Mouse (Mus musculus) cerebellum, adult 9-10 months (tissue): ENCODE results near the gene Prr3.
A peak's percentile ranks its signal among the peaks of the same experiment; 100 is the strongest.
"Not testable (repeated sequence)": the region's sequence is repeated elsewhere in the genome, so short reads cannot be mapped to it uniquely, and the experiment has no call there.

Source experiments
- DNase-seq: peaks from one replicate; pipeline ENCODE4 v3.0.0; 2022

The Prr3 gene

DNA sequence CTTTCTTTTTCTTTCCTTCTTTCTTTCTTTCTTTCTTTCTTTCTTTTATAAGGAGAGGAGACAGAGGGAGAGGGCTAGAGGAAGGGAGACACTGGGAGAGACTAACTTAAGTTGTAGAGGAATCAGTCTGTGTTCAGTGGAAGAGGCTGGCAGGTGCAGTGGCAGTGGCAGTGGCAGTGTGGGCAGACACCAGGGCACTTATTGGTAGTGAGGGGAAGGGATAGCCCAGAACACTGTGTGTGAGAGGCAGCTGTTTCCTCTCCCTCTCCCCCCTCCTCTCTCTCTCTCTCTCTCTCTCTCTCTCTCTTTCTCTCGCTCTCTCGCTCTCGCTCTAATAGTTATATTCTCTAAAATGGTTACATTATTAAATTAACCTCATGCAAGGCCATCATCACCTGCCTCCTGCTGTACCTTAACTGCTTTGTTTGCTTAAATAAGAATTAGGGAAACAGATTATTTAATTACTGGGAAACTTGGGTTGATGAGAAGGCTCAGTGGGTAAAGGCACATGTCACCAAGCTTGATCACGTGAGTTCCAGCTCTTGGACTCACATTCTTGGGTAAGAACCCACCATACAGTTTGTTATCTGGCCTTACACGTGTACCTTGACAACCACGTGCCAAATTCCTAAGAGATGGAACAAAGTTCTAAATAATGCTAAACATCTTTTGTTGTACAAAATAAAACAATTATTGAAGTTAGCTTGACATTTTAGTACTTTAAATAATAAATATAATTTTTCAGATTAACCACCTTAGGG lies 18.7 kb upstream of the Prr3 start:
- no peak for DNase-seq

- peak; percentile 33 for DNase-seq
These were observed 17.9 kb upstream of the Prr3 start for GRCm38 (mm10) chr17:35997713-35998510.

- DNase-seq, result peak; percentile 98
These were observed 16.9 kb upstream of the Prr3 start for GRCm38 (mm10) chr17:35996949-35997348.

DNA sequence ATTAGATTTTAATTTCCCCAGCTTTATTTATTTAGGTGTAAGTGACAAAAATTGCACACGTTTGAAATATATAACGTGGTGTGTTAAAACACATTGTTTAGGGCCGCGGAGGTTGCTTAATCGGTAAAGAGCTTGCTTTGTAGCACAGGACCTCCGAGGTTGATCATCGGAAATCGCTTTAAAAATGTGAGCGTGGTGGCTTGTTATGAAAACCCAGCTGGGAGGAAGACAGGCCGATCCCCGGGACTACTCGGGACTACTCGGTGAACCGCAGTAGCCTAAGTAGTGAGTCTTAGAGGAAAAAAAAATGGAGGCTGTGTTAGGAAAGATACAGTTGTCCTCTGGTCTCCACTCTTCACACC lies 14.8 kb upstream of the Prr3 start:
- peak; percentile 37 for DNase-seq

DNA sequence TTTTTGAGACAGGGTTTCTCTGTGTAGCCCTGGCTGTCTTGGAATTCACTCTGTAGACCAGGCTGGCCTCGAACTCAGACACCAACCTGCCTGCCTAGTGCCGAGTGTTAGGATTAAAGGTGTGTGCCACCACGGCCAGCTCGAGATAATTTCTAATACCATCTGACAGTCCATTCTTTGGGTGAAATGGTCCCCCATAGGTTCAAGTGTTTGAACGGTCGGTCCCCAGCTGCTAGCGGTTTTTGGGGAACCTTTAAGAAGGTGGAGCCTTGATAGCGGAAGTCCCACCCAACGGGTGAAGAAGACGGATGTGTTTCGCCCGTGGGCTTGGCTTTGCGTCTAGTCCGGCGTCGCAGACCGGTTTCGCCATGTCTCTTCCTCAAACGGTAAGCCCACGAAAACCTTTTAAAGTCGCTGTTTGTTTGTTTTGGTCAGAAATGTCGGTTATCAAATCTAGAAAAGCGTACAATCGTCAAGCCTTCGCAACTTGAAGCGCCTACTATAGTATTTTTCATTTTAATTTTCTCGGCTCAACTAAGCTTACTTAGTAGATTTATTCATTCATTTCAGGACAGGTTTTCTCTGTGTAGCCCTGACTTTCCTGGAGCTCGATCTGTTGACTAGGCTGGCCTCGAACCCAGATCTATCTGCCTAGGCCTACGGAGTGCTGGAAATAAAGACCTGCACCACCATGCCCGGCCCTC lies 14.3 kb upstream of the Prr3 start:
- DNase-seq, result peak; percentile 85

DNA sequence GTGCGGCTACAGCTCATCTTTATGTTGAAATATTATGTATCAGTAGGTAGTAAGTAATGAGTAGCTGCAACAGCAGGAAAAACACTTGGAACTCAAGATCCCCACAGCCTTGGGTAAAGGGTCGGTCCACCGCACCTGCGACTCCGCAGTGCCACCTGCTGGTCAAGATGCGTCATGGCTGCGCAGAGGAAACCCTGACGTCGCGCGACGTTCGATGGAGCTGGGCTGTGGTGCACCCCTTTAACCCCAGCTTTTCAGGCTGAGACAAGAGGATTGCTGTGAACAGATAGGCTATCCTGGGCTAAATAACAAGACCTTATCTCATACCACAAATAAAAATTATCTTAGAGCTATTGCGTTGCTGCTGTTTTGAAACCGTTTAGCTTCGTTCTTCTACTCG lies 13.6 kb upstream of the Prr3 start:
- DNase-seq, result peak; percentile 81

DNA sequence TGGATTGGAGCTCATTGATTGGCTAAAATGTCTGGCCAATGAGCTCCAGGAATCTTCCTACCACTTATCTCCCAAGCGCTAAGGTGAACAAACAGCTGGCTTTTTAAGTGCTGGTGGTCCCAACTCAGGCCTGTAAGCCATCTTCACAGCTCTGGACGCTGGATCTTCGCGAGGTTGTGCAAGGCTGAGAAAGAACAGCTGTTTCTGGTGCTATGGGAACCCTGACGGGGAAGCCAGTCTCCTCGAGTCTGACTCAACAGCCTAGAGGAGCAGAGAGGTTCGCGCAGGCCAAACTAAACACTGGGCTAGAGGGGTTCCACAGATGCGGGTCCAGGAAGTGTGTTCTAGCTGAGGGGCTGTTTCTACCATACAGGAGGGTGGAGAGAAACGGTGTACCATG lies 11.7 kb upstream of the Prr3 start:
- DNase-seq, result peak; percentile 13

DNA sequence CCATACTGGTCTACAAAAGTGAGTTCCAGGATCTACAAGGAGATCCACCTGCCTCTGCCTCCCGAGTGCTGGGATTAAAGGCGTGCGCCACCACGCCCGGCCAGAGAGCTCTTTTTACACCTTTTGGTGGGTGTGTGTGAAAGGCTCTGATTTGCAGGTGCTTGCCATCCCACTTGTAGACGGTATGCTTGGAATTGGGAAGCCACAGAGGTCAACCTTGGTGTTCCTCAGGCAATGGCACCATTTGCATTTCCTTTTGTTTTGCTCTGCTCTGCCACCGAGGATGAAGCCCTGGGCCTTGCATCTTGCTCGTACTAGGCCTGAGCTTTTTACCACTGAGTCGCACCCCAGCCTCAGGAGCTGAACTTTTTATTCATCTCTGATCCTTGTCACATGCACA lies 1.7 kb upstream of the Prr3 start:
- DNase-seq, result no peak

- peak; percentile 76 for DNase-seq
These were observed 323 bp upstream of the Prr3 start for GRCm38 (mm10) chr17:35980363-35980754.

DNA sequence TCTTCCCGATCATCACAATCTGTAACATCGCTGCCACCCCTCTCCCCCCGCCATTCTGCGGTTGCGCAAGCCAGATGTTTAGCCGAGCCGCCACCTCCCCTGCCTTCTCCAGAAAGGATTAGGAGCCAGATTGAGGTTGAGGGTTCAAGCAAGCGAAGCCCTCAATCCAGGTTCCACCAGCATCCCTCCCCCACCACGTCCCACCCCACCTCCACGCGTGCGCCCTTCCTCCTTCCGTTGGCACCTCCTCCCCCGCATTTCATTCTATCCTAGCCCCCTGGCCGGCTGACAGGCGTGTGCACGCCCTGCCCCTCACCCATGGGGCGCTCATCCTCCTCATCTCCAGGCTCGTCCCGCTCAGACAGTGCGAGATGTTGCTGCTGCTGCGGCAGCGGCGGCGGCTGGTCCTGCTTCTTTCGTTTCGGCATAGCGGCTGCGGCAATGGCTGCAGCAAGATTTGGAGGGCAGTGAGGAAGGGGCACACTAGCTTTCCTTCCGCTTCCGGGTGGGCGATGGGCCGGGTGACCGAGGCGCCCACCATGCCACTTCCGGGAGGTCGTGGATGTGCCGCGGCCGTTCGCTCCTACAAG lies 1.1 kb downstream of the Prr3 start:
- peak; percentile 72 for DNase-seq

DNA sequence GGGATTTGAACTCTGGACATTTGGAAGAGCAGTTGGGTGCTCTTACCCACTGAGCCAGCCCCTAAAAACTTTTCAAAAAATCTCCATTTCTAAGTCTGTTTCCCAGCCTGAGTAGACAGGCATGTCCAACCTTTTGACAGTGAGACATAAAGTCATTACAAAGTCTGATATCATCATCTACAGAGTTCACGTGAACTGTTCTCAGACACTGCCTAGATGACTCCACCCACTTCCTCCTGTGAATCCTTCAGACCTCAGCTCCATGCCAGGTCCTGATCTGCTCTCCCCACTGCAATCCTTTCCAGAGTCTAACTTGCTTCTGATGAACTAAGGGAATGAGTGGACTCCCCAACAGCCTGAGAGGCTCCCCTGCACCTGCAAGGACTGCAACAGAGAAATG lies 7.9 kb downstream of the Prr3 start:
- no peak for DNase-seq

DNA sequence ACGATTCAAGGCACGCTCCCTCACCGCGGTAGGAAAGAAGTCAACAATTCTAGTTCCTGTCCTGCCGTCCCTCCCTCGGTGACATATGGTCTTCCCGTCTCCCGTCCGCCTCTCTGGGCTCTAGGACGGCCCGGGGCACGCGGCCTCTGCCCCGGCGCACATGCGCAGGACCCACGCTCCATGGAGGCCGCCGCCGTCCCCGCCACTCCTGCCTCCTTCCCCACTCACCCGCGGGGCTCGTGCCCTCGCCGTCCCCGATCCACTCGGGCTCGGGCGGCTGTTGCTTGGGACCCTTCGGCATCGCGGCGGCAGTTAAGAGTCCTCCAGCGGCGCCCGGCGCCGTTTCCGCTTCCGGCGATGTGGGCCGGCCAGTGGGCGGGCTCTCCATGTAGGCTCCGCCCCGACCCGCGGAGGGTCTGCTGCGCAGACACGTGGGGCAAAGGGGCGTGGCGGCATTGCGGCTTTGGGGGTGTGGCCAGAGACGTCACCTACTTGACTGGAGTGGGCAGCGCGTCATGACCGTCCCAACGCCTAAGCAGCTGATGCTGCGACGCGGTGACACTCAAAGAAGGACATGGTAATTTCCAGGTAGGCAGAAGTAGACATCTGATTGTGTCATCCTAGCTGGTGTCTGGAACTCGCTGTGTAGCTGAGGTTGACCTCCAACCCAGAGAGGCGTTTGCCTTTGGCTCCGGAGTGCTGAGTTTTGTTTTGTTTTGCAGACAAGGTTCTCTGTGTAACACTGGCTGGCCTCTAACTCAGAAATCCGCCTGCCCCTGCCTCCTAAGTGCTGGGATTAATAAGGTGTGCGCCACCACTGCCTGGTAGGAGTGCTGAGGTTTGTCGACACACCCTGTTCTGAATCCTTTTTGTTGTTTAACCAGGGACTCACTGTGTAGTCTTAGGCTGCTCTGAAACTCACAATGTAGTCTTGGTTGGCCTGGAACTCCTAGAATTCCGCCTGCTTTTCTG lies 10.3 kb downstream of the Prr3 start, which contains the start of gene Abcf1:
Gene Abcf1 (minus strand): TSS at position 344 of the 972 bp plus-strand sequence.
- DNase-seq, result peak; percentile 99

GRCm38 (mm10) chr17:35967621-35968020 lies 12.4 kb downstream of the Prr3 start:
- DNase-seq, result peak; percentile 37

DNA sequence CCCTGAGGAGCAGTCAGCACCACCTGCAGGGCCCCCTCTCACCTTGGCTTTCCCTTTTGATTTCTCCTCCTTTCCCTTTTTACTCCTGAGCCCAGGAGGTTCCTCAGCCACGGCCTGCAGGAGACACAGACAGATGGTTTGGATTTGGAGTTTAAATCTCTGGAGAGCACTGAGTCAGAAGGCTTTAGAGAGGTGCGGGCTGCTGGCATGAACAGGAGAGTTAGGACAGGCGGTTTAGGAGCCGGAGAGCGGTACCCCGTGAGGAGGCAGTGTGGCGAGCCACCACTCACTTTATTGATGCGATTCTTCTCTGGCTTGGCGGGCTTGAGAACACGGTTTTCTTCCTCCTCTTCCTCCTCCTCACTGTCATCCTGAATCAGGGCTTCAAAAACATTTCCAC lies 16.8 kb downstream of the Prr3 start:
- DNase-seq, result peak; percentile 23

DNA sequence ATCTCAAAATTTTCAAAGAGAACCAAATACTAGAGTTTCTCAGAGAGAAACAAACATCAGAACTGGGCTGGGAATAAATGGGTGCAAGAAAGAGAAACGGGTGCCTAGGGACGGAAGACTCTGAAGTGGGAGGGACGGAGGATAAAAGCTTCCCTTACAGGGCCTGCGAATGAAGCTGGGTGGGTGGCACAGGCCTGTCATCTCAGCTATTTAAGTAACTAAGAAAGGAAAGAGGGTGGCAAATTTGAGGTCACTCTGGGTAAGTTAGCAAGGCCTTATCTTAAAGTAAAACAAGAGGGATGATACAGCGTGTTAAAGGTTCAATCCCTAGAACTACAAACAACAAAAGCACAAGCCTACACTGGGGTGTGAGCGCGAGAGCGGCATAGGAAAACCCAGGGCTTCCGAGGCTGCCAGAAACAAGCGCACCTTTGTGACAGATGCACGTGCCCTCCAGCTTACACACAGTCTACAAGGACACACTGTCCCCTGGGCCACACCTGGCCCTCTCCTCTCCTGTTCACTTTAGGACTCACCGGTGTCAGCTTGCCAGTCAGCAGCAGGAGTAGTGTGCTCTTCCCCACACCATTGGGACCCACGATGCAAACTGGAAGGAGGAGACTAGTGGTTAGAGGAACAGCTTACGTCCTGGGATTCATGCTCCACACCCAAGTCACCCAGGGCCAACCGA lies 21.4 kb downstream of the Prr3 start:
- no peak for DNase-seq

GRCm38 (mm10) chr17:35954665-35955064 lies 25.4 kb downstream of the Prr3 start:
- no peak for DNase-seq

- not testable (repeated sequence) for DNase-seq
These were observed 27.5 kb downstream of the Prr3 start for GRCm38 (mm10) chr17:35952559-35952958.

GRCm38 (mm10) chr17:35950946-35951345 lies 29.1 kb downstream of the Prr3 start:
- DNase-seq, result not testable (repeated sequence)

DNA sequence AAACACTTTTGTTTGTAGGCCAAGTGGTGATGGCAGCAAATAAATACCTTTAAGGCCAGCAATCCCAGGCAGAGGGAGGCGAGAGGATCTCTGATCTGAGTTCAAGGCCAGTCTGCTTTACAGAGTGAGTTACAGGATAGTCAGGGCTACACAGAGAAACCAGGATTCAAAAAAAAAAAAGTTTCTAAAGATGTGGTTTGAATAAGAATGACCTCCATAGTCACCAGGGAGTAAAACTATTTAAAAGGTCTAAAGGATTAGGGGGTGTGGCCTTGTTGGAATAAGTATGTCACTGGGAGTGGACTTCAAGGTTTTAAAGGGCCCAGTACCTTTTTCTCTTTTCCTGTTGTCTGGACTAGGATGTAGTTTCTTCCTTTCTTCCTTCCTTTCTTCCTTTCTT lies 40.1 kb downstream of the Prr3 start:
- no peak for DNase-seq

DNA sequence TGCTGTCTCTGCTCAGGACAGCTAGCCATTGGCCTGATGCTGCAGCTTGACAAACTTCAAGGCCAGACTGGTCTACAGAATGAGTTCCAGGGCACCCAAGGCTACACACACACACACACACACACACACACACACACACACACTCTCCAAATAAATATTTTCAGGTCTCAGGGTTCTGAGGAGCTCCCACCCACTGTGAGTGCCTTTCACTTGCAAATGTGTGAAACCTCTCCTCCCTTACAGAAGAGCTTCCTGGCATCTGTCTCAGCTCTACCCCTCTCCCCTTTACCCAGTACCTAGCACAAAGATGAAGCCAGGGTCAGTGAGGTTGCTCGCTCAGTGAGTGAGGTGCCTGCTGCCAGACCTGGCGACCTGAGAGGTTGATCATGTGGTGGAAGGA lies 40.9 kb downstream of the Prr3 start:
- no peak for DNase-seq

GRCm38 (mm10) chr17:35937700-35938348 lies 42.2 kb downstream of the Prr3 start:
- DNase-seq, result peak; percentile 65
